7 mouse cellular contexts compared by ENCODE assay signal in genomic region chr13:54574854-54575481, GRCm38 (mm10). TPM values are rescaled to one million over a fixed set of nuclear protein-coding genes. Genes with fewer than 3 reads are reported as not detected.
A peak's percentile ranks its signal among the peaks of the same experiment; 100 is the strongest.
DNase-seq lines count a peak whose midpoint lies in the region; ATAC-seq and TF ChIP-seq lines count a peak whose summit lies in the region.

Gene Arl10, plus strand, starts transcription at chr13:54575015.

- under 1% methylated on average over 55 of the region's 55 CpGs for WGBS in midbrain, embryonic 10.5 days
- WGBS in small intestine, adult 2 months, result under 1% methylated on average over 55 of the region's 55 CpGs

- no peak for TF ChIP-seq POLR2A in cortical plate, adult 2 months (IDR thresholded peaks at IDR 0.05; ENCODE audit: extremely low read depth, insufficient read depth, low read length)
- TF ChIP-seq POLR2A in small intestine, adult 2 months (IDR thresholded peaks at IDR 0.05; ENCODE audit: low read depth, low read length), result peak; percentile 60

- H3K27me3 ChIP-seq in midbrain, embryonic 10.5 days (ENCODE audit: low read depth, poor library complexity, severe bottlenecking), result peaks cover 19% of the 10 kb centered on the region
- no peaks in the 10 kb centered on the region for H3K27me3 ChIP-seq in small intestine, adult 2 months (ENCODE audit: control insufficient read depth, insufficient read depth, low read length)

- H3K4me1 ChIP-seq in cortical plate, adult 2 months (ENCODE audit: control insufficient read depth, insufficient read depth, low read length), result no peaks in the 10 kb centered on the region
- H3K4me1 ChIP-seq in midbrain, embryonic 10.5 days, result peaks cover 41% of the 10 kb centered on the region
- H3K4me1 ChIP-seq in small intestine, adult 2 months (ENCODE audit: control insufficient read depth, insufficient read depth, insufficient read length, low read length), result peaks cover 7% of the 10 kb centered on the region

- DNase-seq in adipocyte (ENCODE audit: low spot score), result peak; percentile 62
- peak; percentile 76 for DNase-seq in gastrocnemius, postnatal 25 days
- DNase-seq in left cerebral cortex, postnatal 4 days, result peak; percentile 85
- peak; percentile 87 for DNase-seq in midbrain, embryonic 10.5 days (ENCODE audit: low spot score)

- peak within 1 kb of the TSS; percentile 48 for H3K4me3 ChIP-seq in cortical plate, adult 2 months (ENCODE audit: insufficient read depth, low read length)
- peak within 1 kb of the TSS; percentile 80 for H3K4me3 ChIP-seq in midbrain, embryonic 10.5 days
- H3K4me3 ChIP-seq in small intestine, adult 2 months (ENCODE audit: low read depth, low read length), result peak within 1 kb of the TSS; percentile 72

- no peaks in the 10 kb centered on the region for H3K9me3 ChIP-seq in midbrain, embryonic 10.5 days (replicated peaks)

- peaks cover 37% of the 10 kb centered on the region for H3K36me3 ChIP-seq in midbrain, embryonic 10.5 days
- peaks cover 2% of the 10 kb centered on the region; the same call in 1 of the 2 replicates for H3K36me3 ChIP-seq in small intestine, adult 2 months (ENCODE audit: control insufficient read depth, insufficient read depth, low read length)

- ATAC-seq in inflammation-experienced regulatory T-cells, adult 6 months, result peak; percentile 64

- intact Hi-C loops in left cerebral cortex, postnatal 4 days (cut with DNase I), result no loop called here

- no peak for TF ChIP-seq CTCF in cortical plate, adult 2 months (IDR thresholded peaks at IDR 0.05; ENCODE audit: extremely low read depth, insufficient read depth, low read length)
- 0 out of 2 replicates have a peak, but pooled peaks have one; percentile 8 for TF ChIP-seq CTCF in small intestine, adult 2 months (IDR thresholded peaks at IDR 0.05; ENCODE audit: extremely low read depth, insufficient read length, insufficient replicate concordance, low read depth, low read length)

- H3K27ac ChIP-seq in cortical plate, adult 2 months (ENCODE audit: insufficient read depth, low read length), result peak within 1 kb of the TSS; percentile 31; the same call in 1 of the 2 replicates
- H3K27ac ChIP-seq in midbrain, embryonic 10.5 days (replicated peaks), result peak within 1 kb of the TSS; percentile 93
- peak within 1 kb of the TSS; percentile 48 for H3K27ac ChIP-seq in small intestine, adult 2 months (ENCODE audit: insufficient read depth, low read depth, low read length)

RNA-seq across cellular contexts. Expression of gene Arl10, which starts in this region (rescaled TPM):
- 20.1 and 20.4 TPM in 2 replicates for polyA plus RNA-seq in cortical plate, adult 2 months (2012; rRNA removed)
- 1 to 10 TPM; 2.3 to 3.2 TPM for total RNA-seq in gastrocnemius, postnatal 25 days (2021)
- 1 to 10 TPM; 4.2 to 9.1 (median 4.2) TPM for polyA plus RNA-seq in inflammation-experienced regulatory T-cells, adult 6 months (2017; shearing (Covaris generic))
- total RNA-seq in left cerebral cortex, postnatal 4 days (2021), result 10 to 100 TPM; 73.5 to 75.1 TPM
- polyA plus RNA-seq in midbrain, embryonic 10.5 days (2016; fragmentation: Nextera tagmentation; extraction: Ambion mirVana), result 28.6 and 29.7 TPM in 2 replicates
- polyA plus RNA-seq in small intestine, adult 2 months (2012; rRNA removed), result 6.6 and 11.4 TPM in 2 replicates

Comparison
In these comparisons a context has a peak if more than half of its experiments do, and no peak if none do; other contexts are left out.
1. Peak in every context shown above with its lines: DNase-seq, ATAC-seq, H3K4me3 ChIP-seq and H3K27ac ChIP-seq.
2. RNA of gene Arl10 (total RNA-seq): 73.5 to 75.1 TPM in left cerebral cortex, postnatal 4 days; 2.3 to 3.2 TPM in gastrocnemius, postnatal 25 days; every median in the first group is over 10 times any median in the second.
3. H3K27ac ChIP-seq: peak in every context shown above with its lines; median percentile 93 in midbrain, embryonic 10.5 days; 48 in small intestine, adult 2 months; 31 in cortical plate, adult 2 months.